Comparison of ENCODE assay signal across 21 mouse cellular contexts in the genomic region with DNA sequence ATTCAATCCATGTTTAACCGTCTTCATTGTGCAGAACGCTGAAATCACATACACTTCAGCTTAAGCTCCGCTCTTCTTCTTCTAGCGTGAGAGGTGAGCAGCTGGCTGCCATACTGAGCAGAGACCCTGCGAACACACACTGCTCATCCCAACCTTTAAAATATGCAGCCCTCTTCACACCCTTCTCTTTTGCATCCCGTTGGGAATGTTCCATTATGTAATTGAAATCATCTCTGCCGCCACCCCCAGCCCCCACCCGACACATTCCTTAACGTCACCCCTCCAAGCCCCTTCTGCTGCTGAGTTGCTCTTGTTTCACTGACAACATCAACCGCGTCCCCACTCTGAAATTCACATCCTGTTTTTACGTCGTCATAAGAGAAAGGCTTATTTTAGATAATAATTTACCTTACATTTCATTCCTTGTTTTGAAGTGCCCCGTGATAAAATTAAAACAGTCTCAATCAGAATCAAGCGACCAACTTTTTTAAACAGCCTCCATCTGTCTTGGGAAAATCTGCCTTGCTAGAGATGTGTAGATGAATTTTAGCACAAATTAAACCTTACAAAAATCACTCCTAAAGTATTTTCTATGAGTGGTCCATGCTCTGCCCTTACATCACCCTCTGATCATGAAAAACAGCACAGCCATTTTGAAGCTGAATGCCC.
A peak's percentile ranks its signal among the peaks of the same experiment; 100 is the strongest.
DNase-seq lines count a peak whose midpoint lies in the region; ATAC-seq and TF ChIP-seq lines count a peak whose summit lies in the region.
"Had no signal": no experiment of that assay in that cellular context is flagged by ENCODE, and none has a peak within 500 bp of the region (broad histone marks: within the 10 kb centered on the region; RNA-seq: fewer than 3 reads in every experiment).

No protein-coding gene starts in this region.

- peak overlapping the region; percentile 26; the same call in 1 of the 2 replicates for H3K4me3 ChIP-seq in layer of hippocampus, adult 2 months
- H3K4me3 ChIP-seq in hindbrain, embryonic 10.5 days = no peak overlapping the region
- H3K4me3 ChIP-seq: heart, embryonic 12.5 days; limb, embryonic 13.5 days; megakaryocyte, embryonic 14.5 days; neural tube, embryonic 13.5 days had no signal

- no peaks in the 10 kb centered on the region for H3K9me3 ChIP-seq in hindbrain, embryonic 10.5 days
- H3K9me3 ChIP-seq: heart, embryonic 12.5 days; limb, embryonic 13.5 days; neural tube, embryonic 13.5 days had no signal

- H3K27ac ChIP-seq in layer of hippocampus, adult 2 months = peak overlapping the region; percentile 88
- no peak overlapping the region for H3K27ac ChIP-seq in hindbrain, embryonic 10.5 days
- H3K27ac ChIP-seq: limb, embryonic 13.5 days; liver, embryonic 14.5 days; neural tube, embryonic 13.5 days had no signal

- no peak for TF ChIP-seq CTCF in layer of hippocampus, adult 2 months (conservative IDR thresholded peaks at IDR 0.05)

- 78% methylated on average over 15 of the region's 15 CpGs for WGBS in hindbrain, embryonic 10.5 days

- DNase-seq in layer of hippocampus, adult 2 months (ENCODE audit: low spot score in 2 of 2) = peak in 1 of 2 experiments; percentile 38
- DNase-seq in layer of hippocampus, adult 11-12 months (ENCODE audit: low spot score) = no peak
- DNase-seq in brain, embryonic 18.5 days (ENCODE audit: low read depth, low spot score) = peak; percentile 24
- peak; percentile 46 to 48 for DNase-seq in right cerebral cortex, adult 2 months (ENCODE audit: low spot score in 2 of 2)
- DNase-seq in hindbrain, embryonic 10.5 days (ENCODE audit: low spot score) = no peak
- no peak for DNase-seq in testis, postnatal 10 days (ENCODE audit: low spot score)
- no peak for DNase-seq in heart, adult 8-10 months (ENCODE audit: low spot score)
- DNase-seq: cerebellum, adult 2 months; heart, postnatal 36 days; kidney, adult 8-10 months; kidney, postnatal 25 days; spleen, adult 18-20 months had no signal

- H3K27me3 ChIP-seq in hindbrain, embryonic 10.5 days (ENCODE audit: insufficient read depth, poor library complexity, severe bottlenecking) = no peaks in the 10 kb centered on the region
- H3K27me3 ChIP-seq: CH12.LX; heart, embryonic 12.5 days; limb, embryonic 13.5 days; megakaryocyte, embryonic 14.5 days; neural tube, embryonic 13.5 days had no signal

- H3K4me1 ChIP-seq in hindbrain, embryonic 10.5 days (replicated peaks) = peaks cover 9% of the 10 kb centered on the region
- H3K4me1 ChIP-seq: heart, embryonic 12.5 days; limb, embryonic 13.5 days; megakaryocyte, embryonic 14.5 days; neural tube, embryonic 13.5 days had no signal

- H3K36me3 ChIP-seq in hindbrain, embryonic 10.5 days = no peaks in the 10 kb centered on the region
- H3K36me3 ChIP-seq: heart, embryonic 12.5 days; limb, embryonic 13.5 days; neural tube, embryonic 13.5 days had no signal

- ATAC-seq in frontal cortex, adult (ENCODE audit: low TSS enrichment) = peak; percentile 71
- ATAC-seq: hindbrain, embryonic 16.5 days; lung, postnatal 0 days had no signal

Comparison
In these comparisons a context has a peak if more than half of its experiments do, and no peak if none do; other contexts are left out.
1. DNase-seq: peak in brain, embryonic 18.5 days (single experiment) and right cerebral cortex, adult 2 months (2 of 2); none in layer of hippocampus, adult 11-12 months (single experiment), hindbrain, embryonic 10.5 days (single experiment), testis, postnatal 10 days (single experiment) and heart, adult 8-10 months (single experiment).